Mouse (Mus musculus) liver, embryonic 14.5 days (tissue): ENCODE results near the gene Fam129a.

Source experiments
- CTCF ChIP-seq: IDR thresholded peaks from 2 replicates; pipeline ENCODE4 v1.5.1; 2016; ENCODE audit warnings: antibody characterized with exemption, low read depth, control low read depth
- EP300 ChIP-seq: IDR thresholded peaks from 2 replicates; pipeline ENCODE4 v1.6.1; 2016; ENCODE audit warnings: antibody characterized with exemption, low read depth

GRCm38 (mm10) chr1:151728141-151728540 lies 157.2 kb downstream of the Fam129a start:
- TF ChIP-seq CTCF (no peak), EP300 (no peak)
